Mouse (Mus musculus) small intestine, adult 2 months (tissue): ENCODE results near the gene Mbd4.

Experiments used
- CTCF ChIP-seq: fragments of 200-500 bp; IDR thresholded peaks from 2 replicates; pipeline ENCODE4 v1.5.1; 2012; ENCODE audit warnings: low read depth, mild to moderate bottlenecking, control low read depth, inconsistent platforms, low read length, moderate library complexity, mixed read lengths; ENCODE audit not compliant: insufficient replicate concordance, insufficient read length; ENCODE audit errors: extremely low read depth
- POLR2A ChIP-seq: fragments of 200-500 bp; IDR thresholded peaks from 2 replicates; pipeline ENCODE4 v1.6.1; 2012; ENCODE audit warnings: low read depth, mild to moderate bottlenecking, control low read depth, inconsistent platforms, low read length, moderate library complexity

- no peak for TF ChIP-seq CTCF
- TF ChIP-seq POLR2A: no peak
Measured at GRCm38 (mm10) chr6:115854432-115854831, 1.3 kb upstream of the Mbd4 start.
